ENCODE assay signal across 15 mouse cellular contexts in genomic region chr11:20663580-20664198, GRCm38 (mm10).
DNase-seq lines count a peak whose midpoint lies in the region; ATAC-seq and TF ChIP-seq lines count a peak whose summit lies in the region.
"Had no signal": no experiment of that assay in that cellular context is flagged by ENCODE, and none has a peak within 500 bp of the region (broad histone marks: within the 10 kb centered on the region; RNA-seq: fewer than 3 reads in every experiment).

No protein-coding gene starts in this region.

- 0 out of 2 replicates have a peak, but pooled peaks have one; percentile 25 for ATAC-seq in embryonic facial prominence, embryonic 11.5 days (replicated peaks; ENCODE audit: insufficient number of reproducible peaks, low FRiP score, low TSS enrichment, low read depth)
- peak; percentile 32; the same call in 1 of the 2 replicates for ATAC-seq in forebrain, embryonic 16.5 days
- ATAC-seq in limb, embryonic 14.5 days (ENCODE audit: low FRiP score, low read depth) = peak; percentile 45; the same call in 1 of the 2 replicates
- no peak for ATAC-seq in erythroid progenitor cell, adult 5-6 weeks (replicated peaks; ENCODE audit: low FRiP score, poor library complexity, severe bottlenecking)
- ATAC-seq: liver, postnatal 0 days; Patski had no signal

- no peaks in the 10 kb centered on the region for H3K36me3 ChIP-seq in embryonic facial prominence, embryonic 11.5 days (replicated peaks; ENCODE audit: control insufficient read depth, insufficient read depth, low read depth, low read length)
- H3K36me3 ChIP-seq in forebrain, embryonic 16.5 days (ENCODE audit: control insufficient read depth, insufficient read depth) = no peaks in the 10 kb centered on the region
- no peaks in the 10 kb centered on the region for H3K36me3 ChIP-seq in limb, embryonic 14.5 days (ENCODE audit: control insufficient read depth, insufficient read depth, low read length)
- H3K36me3 ChIP-seq: limb, embryonic 12.5 days had no signal

- no peaks in the 10 kb centered on the region for H3K9me3 ChIP-seq in embryonic facial prominence, embryonic 11.5 days (replicated peaks; ENCODE audit: control insufficient read depth, low read length)
- H3K9me3 ChIP-seq in forebrain, embryonic 16.5 days (ENCODE audit: control insufficient read depth, low read length) = no peaks in the 10 kb centered on the region
- no peaks in the 10 kb centered on the region for H3K9me3 ChIP-seq in limb, embryonic 14.5 days (ENCODE audit: control insufficient read depth, low read length)
- H3K9me3 ChIP-seq: limb, embryonic 12.5 days had no signal

- H3K4me1 ChIP-seq in embryonic facial prominence, embryonic 11.5 days (ENCODE audit: control insufficient read depth, insufficient read depth, low read length) = no peaks in the 10 kb centered on the region
- peaks cover 18% of the 10 kb centered on the region for H3K4me1 ChIP-seq in forebrain, embryonic 16.5 days (replicated peaks; ENCODE audit: control insufficient read depth, insufficient read depth, low read length)
- 0 out of 2 replicates have a peak, but pooled peaks cover 4% of the 10 kb centered on the region for H3K4me1 ChIP-seq in limb, embryonic 14.5 days (ENCODE audit: control insufficient read depth, insufficient read depth, low read length)
- H3K4me1 ChIP-seq: limb, embryonic 12.5 days had no signal

- H3K27me3 ChIP-seq in embryonic facial prominence, embryonic 11.5 days (ENCODE audit: control insufficient read depth, insufficient read depth, low read length) = no peaks in the 10 kb centered on the region
- H3K27me3 ChIP-seq in forebrain, embryonic 16.5 days (replicated peaks; ENCODE audit: control insufficient read depth, insufficient read depth, low read length) = no peaks in the 10 kb centered on the region
- no peaks in the 10 kb centered on the region for H3K27me3 ChIP-seq in limb, embryonic 14.5 days (ENCODE audit: control insufficient read depth, insufficient read depth, low read length)
- H3K27me3 ChIP-seq: limb, embryonic 12.5 days; Patski had no signal

- H3K4me2 ChIP-seq in embryonic facial prominence, embryonic 11.5 days (ENCODE audit: low read depth, low read length) = no peak overlapping the region
- H3K4me2 ChIP-seq in forebrain, embryonic 16.5 days (ENCODE audit: low read length) = no peak overlapping the region
- no peak overlapping the region for H3K4me2 ChIP-seq in limb, embryonic 14.5 days (replicated peaks; ENCODE audit: low read depth, low read length, severe bottlenecking)
- H3K4me2 ChIP-seq: limb, embryonic 12.5 days had no signal

- no peak overlapping the region for H3K4me3 ChIP-seq in embryonic facial prominence, embryonic 11.5 days (ENCODE audit: low read depth, low read length)
- H3K4me3 ChIP-seq in forebrain, embryonic 16.5 days (replicated peaks; ENCODE audit: low read length) = no peak overlapping the region
- no peak overlapping the region for H3K4me3 ChIP-seq in limb, embryonic 14.5 days (replicated peaks; ENCODE audit: low read length)
- H3K4me3 ChIP-seq: gastrocnemius, adult 2 months; limb, embryonic 12.5 days had no signal

- WGBS in embryonic facial prominence, embryonic 11.5 days = 28% methylated on average over 5 of the region's 5 CpGs
- 10% methylated on average over 5 of the region's 5 CpGs for WGBS in forebrain, embryonic 16.5 days
- WGBS in limb, embryonic 14.5 days = 38% methylated on average over 5 of the region's 5 CpGs

- no peak overlapping the region for H3K9ac ChIP-seq in embryonic facial prominence, embryonic 11.5 days (replicated peaks; ENCODE audit: low read length)
- H3K9ac ChIP-seq in forebrain, embryonic 16.5 days (replicated peaks; ENCODE audit: low read depth, low read length) = no peak overlapping the region; the same call in 1 of the 2 replicates
- no peak overlapping the region for H3K9ac ChIP-seq in limb, embryonic 14.5 days (ENCODE audit: low read depth, low read length, severe bottlenecking)
- H3K9ac ChIP-seq: limb, embryonic 12.5 days; liver, postnatal 0 days had no signal

- no peak overlapping the region for H3K27ac ChIP-seq in embryonic facial prominence, embryonic 11.5 days (replicated peaks; ENCODE audit: low read depth, low read length)
- H3K27ac ChIP-seq in forebrain, embryonic 16.5 days (ENCODE audit: low read length) = no peak overlapping the region
- no peak overlapping the region for H3K27ac ChIP-seq in limb, embryonic 14.5 days (replicated peaks; ENCODE audit: low read depth, low read length)
- H3K27ac ChIP-seq: gastrocnemius, adult 2 months; limb, embryonic 12.5 days; macrophage had no signal

- peak; percentile 15 for DNase-seq in gastrocnemius, postnatal 10 days
- no peak for DNase-seq in gastrocnemius, adult 18-20 months (ENCODE audit: low spot score)
- DNase-seq in embryonic facial prominence, embryonic 11.5 days (ENCODE audit: low spot score) = peak; percentile 53
- no peak for DNase-seq in limb, embryonic 14.5 days (ENCODE audit: low spot score)
- DNase-seq in T-cell, adult 2 months (ENCODE audit: low spot score) = no peak
- no peak for DNase-seq in cerebellum, adult 9-11 months
- DNase-seq: cerebellum, adult 8-10 months; gastrocnemius, adult 2 months; kidney, adult 2 months; liver, postnatal 0 days had no signal

- TF ChIP-seq POLR2A in limb, embryonic 14.5 days (IDR thresholded peaks at IDR 0.05; ENCODE audit: borderline replicate concordance, extremely low read depth, insufficient read depth, insufficient read length) = no peak

Comparison
In these comparisons a context has a peak if more than half of its experiments do, and no peak if none do; other contexts are left out.
1. DNase-seq: peak in gastrocnemius, postnatal 10 days (single experiment) and embryonic facial prominence, embryonic 11.5 days (single experiment); none in gastrocnemius, adult 18-20 months (single experiment), limb, embryonic 14.5 days (single experiment), T-cell, adult 2 months (single experiment) and cerebellum, adult 9-11 months (single experiment).